8 mouse cellular contexts compared by ENCODE assay signal in the genomic region with DNA sequence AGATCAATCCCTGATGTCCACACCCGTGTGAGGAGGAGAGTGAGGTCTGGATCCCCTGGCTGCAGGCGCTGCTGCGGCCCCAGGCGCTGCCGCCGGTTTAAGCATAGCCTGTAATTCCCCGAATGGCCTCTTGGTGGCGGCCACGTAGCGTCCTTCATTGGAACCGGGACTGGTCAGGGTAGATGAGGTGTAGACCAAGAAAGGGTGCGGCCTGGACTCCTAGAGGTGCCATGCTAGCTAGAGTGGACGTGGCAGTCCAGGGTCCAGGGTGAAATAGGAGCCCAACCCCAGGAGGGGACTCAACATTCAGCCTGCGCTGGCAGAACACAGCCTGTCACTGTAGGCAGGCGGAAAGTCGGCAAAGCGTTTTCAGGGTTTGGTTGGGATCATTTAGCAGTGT. TPM values are rescaled to one million over a fixed set of nuclear protein-coding genes. Genes with fewer than 3 reads are reported as not detected.
DNase-seq lines count a peak whose midpoint lies in the region; ATAC-seq lines count a peak whose summit lies in the region.

No protein-coding gene starts in this region.

- no peaks in the 10 kb centered on the region for H3K9me3 ChIP-seq in hindbrain, embryonic 16.5 days (ENCODE audit: control insufficient read depth, low read length)

- peak; percentile 42; the same call in 1 of the 2 replicates for ATAC-seq in hindbrain, embryonic 16.5 days

- peaks cover 1% of the 10 kb centered on the region; the same call in 1 of the 2 replicates for H3K4me1 ChIP-seq in hindbrain, embryonic 16.5 days (ENCODE audit: control insufficient read depth, insufficient read depth, low read depth, low read length)

- DNase-seq in WW6 (ENCODE audit: low read depth, low spot score), result peak; percentile 65
- DNase-seq in cerebellum, postnatal 36 days, result peak; percentile 92 to 96
- DNase-seq in gastrocnemius, adult 18-20 months (ENCODE audit: low spot score), result peak; percentile 91
- DNase-seq in left cerebral cortex, adult 18-20 months (ENCODE audit: low spot score in 2 of 2), result peak; percentile 85 to 92
- peak; percentile 93 for DNase-seq in lung, postnatal 36 days
- DNase-seq in right cerebral cortex, adult 18-20 months, result peak; percentile 81
- DNase-seq in urinary bladder, adult 2 months (ENCODE audit: low spot score), result peak; percentile 80

- H3K27ac ChIP-seq in hindbrain, embryonic 16.5 days (ENCODE audit: low read depth, low read length), result no peak overlapping the region

- no peaks in the 10 kb centered on the region for H3K27me3 ChIP-seq in hindbrain, embryonic 16.5 days (replicated peaks; ENCODE audit: control insufficient read depth, insufficient read depth, low read length)

- H3K9ac ChIP-seq in hindbrain, embryonic 16.5 days (ENCODE audit: low read depth, low read length), result no peak overlapping the region

- 19% methylated on average over 17 of the region's 17 CpGs for WGBS in hindbrain, embryonic 16.5 days

- H3K4me3 ChIP-seq in hindbrain, embryonic 16.5 days (ENCODE audit: low read length), result no peak overlapping the region

- H3K36me3 ChIP-seq in hindbrain, embryonic 16.5 days (ENCODE audit: control insufficient read depth, insufficient read depth, low read length), result no peaks in the 10 kb centered on the region

- no peak overlapping the region for H3K4me2 ChIP-seq in hindbrain, embryonic 16.5 days (ENCODE audit: low read length)

RNA-seq across cellular contexts. Expression of a gene that starts 14.9 kb away (rescaled TPM):
- under 1 TPM in 1 of 2 experiments, not detected in 1; 0.45 TPM for total RNA-seq in gastrocnemius, adult 18-20 months (2021)
- polyA plus RNA-seq in hindbrain, embryonic 16.5 days (2015; fragmentation: Nextera tagmentation; extraction: Ambion mirVana), result 0.92 and 1.0 TPM in 2 replicates
- under 1 TPM in 1 of 2 experiments, not detected in 1; 0.52 TPM for total RNA-seq in left cerebral cortex, adult 18-20 months (2021)
- 1.8 and 2.4 TPM in 2 replicates for polyA plus RNA-seq in urinary bladder, adult 2 months (2012; rRNA removed)

RNA-seq across cellular contexts. Expression of a gene that starts 24.0 kb away (rescaled TPM):
- total RNA-seq in gastrocnemius, adult 18-20 months (2021), result 1 to 10 TPM; 3.3 to 4.5 TPM
- polyA plus RNA-seq in hindbrain, embryonic 16.5 days (2015; fragmentation: Nextera tagmentation; extraction: Ambion mirVana), result 31.2 and 31.5 TPM in 2 replicates
- total RNA-seq in left cerebral cortex, adult 18-20 months (2021), result 10 to 100 TPM; 19.6 to 22.6 TPM
- 98.9 and 115 TPM in 2 replicates for polyA plus RNA-seq in urinary bladder, adult 2 months (2012; rRNA removed)

RNA-seq across cellular contexts. Expression of a gene that starts 31.2 kb away (rescaled TPM):
- total RNA-seq in gastrocnemius, adult 18-20 months (2021), result 100 to 1,000 TPM; 130 to 136 TPM
- 135 and 137 TPM in 2 replicates for polyA plus RNA-seq in hindbrain, embryonic 16.5 days (2015; fragmentation: Nextera tagmentation; extraction: Ambion mirVana)
- 10 to 100 TPM; 64.4 to 74.4 TPM for total RNA-seq in left cerebral cortex, adult 18-20 months (2021)
- 62.4 and 72.4 TPM in 2 replicates for polyA plus RNA-seq in urinary bladder, adult 2 months (2012; rRNA removed)

RNA-seq across cellular contexts. Expression of a gene that starts 33.9 kb away (rescaled TPM):
- 10 to 100 TPM; 18.4 to 22.7 TPM for total RNA-seq in gastrocnemius, adult 18-20 months (2021)
- 243 and 245 TPM in 2 replicates for polyA plus RNA-seq in hindbrain, embryonic 16.5 days (2015; fragmentation: Nextera tagmentation; extraction: Ambion mirVana)
- total RNA-seq in left cerebral cortex, adult 18-20 months (2021), result 10 to 100 TPM; 74.9 to 77.0 TPM
- polyA plus RNA-seq in urinary bladder, adult 2 months (2012; rRNA removed), result 112 and 117 TPM in 2 replicates

RNA-seq across cellular contexts. Expression of a gene that starts 35.3 kb away (rescaled TPM):
- total RNA-seq in gastrocnemius, adult 18-20 months (2021), result 100 to 1,000 TPM; 140 to 577 TPM
- 0.64 TPM in 1 of 2 replicates, not detected in the other for polyA plus RNA-seq in hindbrain, embryonic 16.5 days (2015; fragmentation: Nextera tagmentation; extraction: Ambion mirVana)
- not detected for total RNA-seq in left cerebral cortex, adult 18-20 months (2021)
- polyA plus RNA-seq in urinary bladder, adult 2 months (2012; rRNA removed), result not detected in 2 replicates
